Mouse (Mus musculus) effector memory CD4-positive, alpha-beta T cell, adult 7 months (primary cell): ENCODE measurements around the gene Ppp1r14d. TPM values are rescaled to one million over a fixed set of nuclear protein-coding genes. Genes with fewer than 3 reads are reported as not detected.

ENCODE experiments used
- polyA plus RNA-seq: library from polyadenylated mRNA; unstranded; fragments of 100-300 nt; shearing (Covaris generic); gene quantifications from one replicate; pipeline ENCODE4 v1.2.1, GENCODE M21; 2017

Gene Ppp1r14d
- polyA plus RNA-seq = not detected

GRCm38 (mm10) chr2:119229775-119230704 lies at the start of gene Ppp1r14d:
Gene Ppp1r14d, minus strand, starts transcription at chr2:119229906.

GRCm38 (mm10) chr2:119270643-119271331 lies 41.1 kb upstream of the Ppp1r14d start, which contains the start of gene Rhov:
Gene Rhov, minus strand, starts transcription at chr2:119271272.

GRCm38 (mm10) chr2:119237210-119237870 lies 7.6 kb upstream of the Ppp1r14d start, which contains the start of gene Spint1:
Gene Spint1, plus strand, starts transcription at chr2:119237362.

GRCm38 (mm10) chr2:119208344-119209175 lies 21.1 kb downstream of the Ppp1r14d start, which contains the start of the genes Zfyve19 and Dnajc17:
Gene Zfyve19, plus strand, starts transcription at chr2:119208617.
Gene Dnajc17, minus strand, starts transcription at chr2:119208795.

GRCm38 (mm10) chr2:119173991-119174651 lies 55.6 kb downstream of the Ppp1r14d start, which contains the start of gene Gm14137:
Gene Gm14137, plus strand, starts transcription at chr2:119174509.

Other genes with a start within 250 kb of the Ppp1r14d start
- gene Ccdc32, start 200.5 kb downstream of the Ppp1r14d start, polyA plus RNA-seq = 11.3 TPM
- 3.2 TPM for gene Rpusd2, start 195.1 kb downstream of the Ppp1r14d start, polyA plus RNA-seq
- 1.2 TPM for gene Knl1, start 182.8 kb downstream of the Ppp1r14d start, polyA plus RNA-seq
- 2.1 TPM for gene Rad51, start 117.1 kb downstream of the Ppp1r14d start, polyA plus RNA-seq
- gene Rmdn3, start 72.9 kb downstream of the Ppp1r14d start, polyA plus RNA-seq = 25.3 TPM
- gene Gchfr, start 62.1 kb downstream of the Ppp1r14d start, polyA plus RNA-seq = not detected
- gene Gm14137, start 55.4 kb downstream of the Ppp1r14d start, polyA plus RNA-seq = not detected
- 32.0 TPM for gene Zfyve19, start 21.3 kb downstream of the Ppp1r14d start, polyA plus RNA-seq
- 17.9 TPM for gene Dnajc17, start 21.1 kb downstream of the Ppp1r14d start, polyA plus RNA-seq
- 0.39 TPM for gene Spint1, start 7.5 kb upstream of the Ppp1r14d start, polyA plus RNA-seq
- gene Rhov, start 41.4 kb upstream of the Ppp1r14d start, polyA plus RNA-seq = not detected
- gene Vps18, start 58.8 kb upstream of the Ppp1r14d start, polyA plus RNA-seq = 10.1 TPM
- not detected for gene Dll4, start 95.9 kb upstream of the Ppp1r14d start, polyA plus RNA-seq
- gene Chac1, start 121.3 kb upstream of the Ppp1r14d start, polyA plus RNA-seq = not detected
- 4.6 TPM for gene Ino80, start 247.8 kb upstream of the Ppp1r14d start, polyA plus RNA-seq